Mouse (Mus musculus) left cerebral cortex, postnatal 14 days (tissue): Measurements from ENCODE around the gene Gbf1. TPM values are rescaled to one million over a fixed set of nuclear protein-coding genes. Genes with fewer than 3 reads are reported as not detected.
A peak's percentile ranks its signal among the peaks of the same experiment; 100 is the strongest.
"Not testable (repeated sequence)": the region's sequence is repeated elsewhere in the genome, so short reads cannot be mapped to it uniquely, and the experiment has no call there.

Experiments used
- DNase-seq, 2 experiments: peaks; one replicate each; pipeline ENCODE4 v3.0.0; 2021 to 2022; ENCODE audit warnings: low spot score in 2 of 2, mixed read lengths in 1 of 2
- intact Hi-C: fragments of 180-260 bp; cut with DNase I; formaldehyde crosslinking; loops from one replicate; pipeline ENCODE4 v1.15.1; 2025
- long read RNA-seq, 2 experiments: library from polyadenylated mRNA; stranded (forward); transcript quantifications; one replicate each; pipeline ENCODE4 v2.0.0; 2021
- total RNA-seq, 2 experiments: library from RNA; stranded (reverse); gene quantifications; 2 replicates each; pipeline ENCODE4 v1.2.3; 2021

The Gbf1 gene
- total RNA-seq, result 100 to 1,000 TPM in 1 of 2 experiments, 10 to 100 TPM in 1; 90.3 to 100 TPM
- long read RNA-seq, experiment 1, full-length matches to known transcripts, result 5 of 42 reads
- long read RNA-seq, experiment 1, partial matches to known transcripts, result 27 of 42 reads
- long read RNA-seq, experiment 1, other reads (novel, unspliced or antisense), result 10 of 42 reads
- long read RNA-seq, experiment 2, partial matches to known transcripts, result 17 of 26 reads
- long read RNA-seq, experiment 2, other reads (novel, unspliced or antisense), result 7 of 26 reads

GRCm38 (mm10) chr19:46152127-46152803 is at the start of gene Gbf1:
Gene Gbf1 (plus strand): TSS chr19:46152509.
- intact Hi-C loops, result no loop called here
- peak; percentile 96 to 99 for DNase-seq

DNA sequence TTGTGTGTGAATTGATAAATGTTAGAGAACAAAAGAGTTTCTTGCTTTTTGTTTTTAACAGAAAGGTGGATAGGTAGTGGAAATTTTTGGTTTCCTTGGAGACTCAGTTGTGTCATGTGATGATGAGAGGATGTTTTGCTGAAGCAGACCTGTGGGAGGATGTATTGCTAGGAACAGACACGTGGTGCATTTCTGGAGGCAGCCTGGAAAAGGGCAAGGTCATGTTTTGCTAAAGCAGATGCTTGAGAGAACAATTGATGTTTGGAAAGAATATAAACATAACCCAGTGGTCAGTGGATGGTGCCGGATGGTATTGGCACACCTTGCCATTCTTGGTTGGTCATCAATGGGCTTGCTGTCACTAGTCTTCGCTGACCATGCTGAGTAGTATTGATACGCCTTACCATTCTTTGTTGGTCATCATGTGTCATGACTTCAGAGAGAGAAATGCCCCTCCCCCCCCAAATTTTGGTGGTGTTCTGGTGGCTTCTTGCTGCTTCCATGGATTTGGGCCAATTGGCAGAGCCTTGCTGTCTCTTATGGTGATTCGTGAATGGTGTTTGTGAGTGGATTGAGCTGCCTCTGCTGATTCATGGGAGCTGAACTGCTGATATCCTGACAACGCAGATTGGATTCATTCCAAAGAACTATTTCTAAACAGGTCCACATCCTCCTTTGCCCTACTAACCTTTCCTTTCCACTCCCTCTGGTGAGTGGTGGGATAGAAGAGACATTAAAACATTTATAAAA is 48.7 kb upstream of the Gbf1 start:
- intact Hi-C loops, result no loop called here

GRCm38 (mm10) chr19:46104187-46104557 is 48.1 kb upstream of the Gbf1 start:
- no peak for DNase-seq
- intact Hi-C loops, result no loop called here

More for the DNA sequence above, 48.7 kb upstream of the Gbf1 start:
- no peak for DNase-seq

GRCm38 (mm10) chr19:46110214-46110613 is 42.1 kb upstream of the Gbf1 start:
- no peak for DNase-seq
- intact Hi-C loops, result no loop called here

DNA sequence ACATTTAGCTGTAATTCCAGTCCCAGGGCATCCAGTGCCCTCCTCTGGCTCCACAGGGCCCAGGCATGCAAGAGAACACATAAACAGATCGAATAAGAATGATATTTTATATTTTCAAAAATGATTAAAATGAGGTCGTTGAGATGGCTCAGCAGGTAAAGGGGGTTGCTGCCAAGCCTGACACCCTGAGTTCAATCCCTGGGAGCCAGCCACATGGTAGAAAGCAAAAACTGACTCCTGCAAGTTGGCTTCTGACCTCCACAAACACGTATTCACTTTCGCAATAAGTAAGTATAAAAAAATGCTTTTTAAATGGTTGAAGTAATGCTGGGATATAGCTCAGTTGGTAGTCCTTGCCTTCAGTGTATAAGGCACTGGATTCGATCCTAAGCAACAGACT is 41.5 kb upstream of the Gbf1 start:
- intact Hi-C loops, result no loop called here
- no peak for DNase-seq

DNA sequence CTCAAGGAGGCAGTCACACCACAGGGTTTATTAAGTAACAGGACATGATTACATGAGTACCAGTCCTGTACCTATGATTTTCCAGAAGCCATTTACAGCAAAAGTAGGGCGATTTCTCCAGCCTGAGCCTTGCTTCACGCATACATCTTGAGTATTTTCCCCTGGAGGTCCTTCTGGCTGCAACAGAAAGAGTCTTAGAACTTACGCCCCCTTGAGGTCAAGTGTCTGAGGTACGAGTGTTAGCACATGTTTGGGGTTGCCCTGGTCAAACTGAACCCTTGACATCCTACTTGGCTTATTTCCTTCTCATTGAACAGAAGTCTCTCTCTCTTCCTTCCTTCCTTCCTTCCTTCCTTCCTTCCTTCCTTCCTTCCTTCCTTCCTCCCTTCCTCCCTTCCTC is 37.7 kb upstream of the Gbf1 start:
- intact Hi-C loops, result no loop called here
- no peak for DNase-seq

GRCm38 (mm10) chr19:46119458-46119857 is 32.9 kb upstream of the Gbf1 start:
- intact Hi-C loops, result no loop called here
- no peak for DNase-seq

DNA sequence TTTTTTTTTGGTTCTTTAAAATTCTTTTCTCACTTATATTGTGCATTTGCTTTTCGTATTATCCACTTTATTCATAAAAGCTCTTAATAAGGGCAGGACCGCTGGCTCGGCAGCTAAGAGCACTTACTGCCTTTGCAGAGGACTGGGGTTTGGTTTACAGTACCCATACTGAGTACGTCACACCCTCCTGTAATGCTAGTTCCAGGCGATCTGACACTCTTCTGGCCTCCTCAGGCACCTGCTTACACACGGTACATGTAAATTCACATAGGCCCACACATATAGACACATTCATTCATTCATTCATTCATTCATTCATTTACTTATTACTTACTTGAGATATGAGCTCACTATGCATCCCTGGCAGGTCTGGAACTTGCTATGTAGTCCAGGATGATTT is 31.4 kb upstream of the Gbf1 start:
- DNase-seq, result no peak
- intact Hi-C loops, result no loop called here

- intact Hi-C loops, result no loop called here
- no peak for DNase-seq
These were observed 28.4 kb upstream of the Gbf1 start for GRCm38 (mm10) chr19:46123876-46124275.

GRCm38 (mm10) chr19:46124651-46125050 is 27.7 kb upstream of the Gbf1 start:
- DNase-seq, result no peak
- intact Hi-C loops, result no loop called here

GRCm38 (mm10) chr19:46126301-46126700 is 26.0 kb upstream of the Gbf1 start:
- intact Hi-C loops, result no loop called here
- no peak for DNase-seq

- DNase-seq, intact Hi-C loops: not testable (repeated sequence)
These were observed 22.6 kb upstream of the Gbf1 start for GRCm38 (mm10) chr19:46129737-46130136.

DNA sequence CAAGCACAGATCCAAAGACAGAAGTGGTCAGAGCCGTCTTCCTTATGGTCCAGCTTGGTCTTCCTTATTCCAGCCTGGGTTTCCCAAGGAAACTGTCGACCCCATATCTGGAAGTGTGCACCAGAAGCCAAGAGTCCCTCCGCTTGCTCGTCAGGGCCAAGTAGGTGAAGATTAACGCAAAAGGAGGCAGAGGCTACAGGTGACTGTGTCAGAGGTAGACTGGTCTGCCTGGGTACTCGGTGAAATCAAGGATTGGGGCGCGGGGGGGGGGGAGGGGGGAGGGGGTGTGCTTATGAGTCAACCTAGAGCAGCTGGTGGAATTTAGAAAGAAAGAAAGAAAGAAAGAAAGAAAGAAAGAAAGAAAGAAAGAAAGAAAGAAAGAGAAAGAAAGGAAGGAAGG is 21.0 kb upstream of the Gbf1 start:
- intact Hi-C loops, result no loop called here
- DNase-seq, result no peak

DNA sequence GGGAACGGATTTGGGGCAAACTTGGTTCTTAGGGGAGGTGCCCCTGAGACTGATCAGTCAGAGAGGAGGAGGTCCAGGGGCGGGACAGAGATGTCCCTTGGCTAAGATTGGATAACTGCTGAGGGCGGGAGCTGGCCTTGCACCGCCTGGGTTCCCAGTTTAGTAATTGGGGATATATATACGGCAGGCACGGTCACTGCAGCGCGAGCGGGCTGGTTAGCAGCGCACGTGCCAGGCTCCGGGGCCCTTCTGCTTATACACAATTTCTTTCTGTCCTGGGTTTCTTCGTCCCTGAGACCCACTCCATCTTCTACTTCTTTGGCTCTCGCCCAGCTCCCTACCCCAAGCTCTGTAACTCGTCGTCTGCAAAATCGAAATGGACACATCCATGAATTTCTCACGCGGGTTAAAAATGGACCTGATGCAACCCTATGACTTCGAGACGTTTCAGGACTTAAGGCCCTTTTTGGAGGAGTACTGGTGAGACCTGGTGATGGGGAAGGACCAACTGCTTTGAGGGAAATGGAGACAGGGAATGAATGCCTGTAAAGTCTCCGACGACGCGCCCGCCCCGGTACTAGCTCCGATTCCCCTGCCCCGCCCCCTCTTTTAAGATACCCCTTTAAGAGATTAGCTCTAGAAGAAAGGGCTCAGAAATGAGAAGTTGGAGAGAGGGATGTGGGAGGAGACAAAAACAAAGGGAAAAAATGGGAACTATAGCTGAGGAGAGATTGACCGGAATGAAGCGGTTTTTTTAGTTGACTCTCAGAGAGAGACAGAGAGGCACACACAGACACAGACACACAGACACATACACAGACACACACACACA is 20.4 kb upstream of the Gbf1 start, which contains the start of gene Elovl3:
TSS of gene Elovl3 (plus strand) at position 204 of the 832 bp plus-strand sequence.
- intact Hi-C loops, result no loop called here
- no peak for DNase-seq

DNA sequence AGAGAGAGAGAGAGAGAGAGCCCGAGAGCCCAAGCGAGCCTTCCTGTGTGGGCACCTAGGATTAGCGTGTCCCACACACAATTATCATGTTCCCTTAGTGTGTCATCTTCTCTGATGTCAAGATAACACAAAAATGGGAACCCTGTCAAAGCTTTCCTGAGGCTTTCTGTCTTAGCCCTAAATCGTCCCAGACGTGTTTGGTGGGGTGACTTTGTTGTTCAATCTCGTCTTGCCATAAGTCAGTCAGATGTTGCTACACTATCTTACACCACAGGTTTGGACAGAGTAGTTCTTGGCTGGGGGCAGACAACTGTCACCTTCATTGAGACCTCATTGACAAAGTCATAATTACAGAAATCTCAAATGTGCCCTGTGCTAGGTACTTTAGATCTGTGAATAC is 19.7 kb upstream of the Gbf1 start:
- DNase-seq, result no peak
- intact Hi-C loops, result no loop called here

GRCm38 (mm10) chr19:46135297-46135696 is 17.0 kb upstream of the Gbf1 start:
- DNase-seq, result peak; percentile 92 to 95
- intact Hi-C loops, result loop anchor here (1.0 to 5.0 kb wide), 2 partner anchors 119 to 172 kb away; no protein-coding TSS in a partner anchor

DNA sequence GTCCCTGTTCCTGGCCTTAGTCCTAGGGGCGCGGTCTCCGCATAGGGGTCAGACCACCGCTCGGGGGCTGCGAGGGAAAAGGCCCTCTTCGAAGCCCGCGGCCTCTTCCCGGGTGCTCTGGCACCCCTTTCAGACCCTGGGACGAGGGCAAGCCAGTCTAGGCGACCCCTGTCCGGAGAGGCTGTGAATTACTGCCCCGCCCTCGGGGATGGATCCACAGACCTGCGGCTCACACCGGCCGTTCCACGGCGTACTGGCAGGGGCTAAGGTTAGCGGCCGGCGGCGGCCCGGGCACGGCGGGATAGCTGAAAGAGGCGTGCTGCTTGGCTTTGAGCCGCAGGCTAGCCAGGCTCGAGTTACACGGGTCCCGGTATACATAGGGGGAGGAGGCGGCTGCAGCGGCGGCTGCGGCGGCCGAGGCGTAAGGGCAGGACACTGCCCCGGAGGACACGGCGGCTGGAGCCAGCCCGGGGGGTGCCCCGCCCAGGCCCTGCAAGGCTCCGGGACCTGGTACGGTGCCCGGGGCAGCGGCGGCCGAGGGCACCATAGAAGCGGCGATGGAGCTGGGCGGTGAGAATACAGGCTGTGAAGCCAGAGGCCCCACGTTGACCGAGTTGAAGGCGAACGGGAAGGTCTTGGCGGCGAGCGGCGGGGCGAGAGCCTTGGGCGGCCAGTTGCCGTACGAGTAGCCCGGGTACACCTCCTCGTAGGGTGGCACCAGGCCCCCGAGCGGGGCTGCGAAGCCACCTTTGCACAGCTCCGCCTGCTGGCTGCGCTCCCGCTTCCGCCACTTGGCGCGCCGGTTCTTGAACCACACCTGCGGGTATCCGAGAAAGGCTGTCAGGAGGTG is 16.3 kb upstream of the Gbf1 start:
- peak in 1 of 2 experiments; percentile 19 for DNase-seq
- intact Hi-C loops, result loop anchor here (1.0 to 5.0 kb wide), 2 partner anchors 118 to 171 kb away; no protein-coding TSS in a partner anchor
